Mouse (Mus musculus) Muller cell, postnatal 12 days (primary cell): Measurements from ENCODE around the gene Tmc5.

Experiments
- DNase-seq: peaks from one replicate; pipeline ENCODE4 v3.0.0-alpha.2; 2015; ENCODE audit errors: inconsistent ontology term

Tmc5 gene

DNA sequence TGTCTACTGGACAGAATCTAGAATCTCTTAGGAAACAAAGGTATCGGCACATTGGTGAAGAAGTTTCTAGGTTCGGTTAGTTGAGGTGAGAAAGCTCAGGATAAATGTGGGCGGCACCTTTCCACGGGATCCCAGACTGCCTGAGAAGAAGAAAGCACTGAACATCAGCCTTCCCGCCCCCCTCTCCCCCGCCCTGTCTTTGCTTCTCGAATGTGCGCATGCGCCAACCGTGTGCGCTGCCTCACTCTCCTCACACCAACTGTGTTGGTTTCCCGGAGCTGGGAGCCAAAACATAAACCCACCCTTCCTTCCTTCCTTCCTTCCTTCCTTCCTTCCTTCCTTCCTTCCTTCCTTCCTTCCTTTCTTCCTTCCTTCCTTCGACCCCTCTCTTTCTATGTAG is 13.6 kb downstream of the Tmc5 start:
- DNase-seq = no peak

DNA sequence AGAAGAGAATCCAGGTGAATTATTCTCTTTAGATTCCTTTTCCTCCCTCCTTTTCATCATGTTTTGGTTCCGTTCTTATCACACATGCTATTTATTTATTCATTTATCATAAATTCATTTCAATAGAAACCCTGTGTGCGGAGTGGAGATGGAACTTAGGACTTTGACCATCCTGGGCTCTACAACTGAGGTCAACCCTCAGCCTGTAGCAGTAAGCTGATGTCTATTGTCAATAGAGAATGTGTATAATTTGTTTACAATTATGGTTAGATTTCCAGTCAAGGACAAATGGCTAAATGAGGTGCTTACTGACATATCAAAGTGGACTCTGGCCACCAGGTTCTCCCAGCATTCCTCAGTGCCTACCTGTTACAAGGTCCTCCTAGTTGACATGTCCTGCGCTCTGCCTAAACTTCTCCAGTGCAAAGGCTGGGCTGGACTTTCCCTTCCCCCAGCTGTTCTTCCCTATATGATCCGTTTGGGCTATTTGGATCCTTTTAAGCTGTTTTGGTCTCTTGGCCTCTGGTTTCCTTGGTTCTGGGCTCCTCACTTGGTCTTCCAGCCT is 14.2 kb downstream of the Tmc5 start:
- no peak for DNase-seq

DNA sequence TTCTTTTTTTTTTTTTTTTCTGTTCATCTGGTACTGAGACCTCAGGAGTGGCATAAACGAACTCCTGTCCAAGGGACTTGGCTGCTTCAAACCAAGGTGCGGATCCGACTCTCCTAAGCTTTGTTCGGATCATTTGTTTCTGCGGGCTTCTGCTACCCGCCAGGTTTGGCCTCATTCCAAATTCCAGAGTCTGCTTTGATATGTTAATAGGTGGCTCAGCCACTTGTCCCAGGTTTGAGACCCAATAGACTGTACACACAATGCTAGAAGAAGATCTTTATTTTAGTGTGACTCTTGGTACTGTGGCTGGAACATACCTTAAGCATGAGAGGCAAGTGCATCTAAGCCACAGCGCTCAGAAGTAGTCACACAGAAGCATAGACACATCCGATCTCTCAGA is 14.8 kb downstream of the Tmc5 start:
- no peak for DNase-seq

DNA sequence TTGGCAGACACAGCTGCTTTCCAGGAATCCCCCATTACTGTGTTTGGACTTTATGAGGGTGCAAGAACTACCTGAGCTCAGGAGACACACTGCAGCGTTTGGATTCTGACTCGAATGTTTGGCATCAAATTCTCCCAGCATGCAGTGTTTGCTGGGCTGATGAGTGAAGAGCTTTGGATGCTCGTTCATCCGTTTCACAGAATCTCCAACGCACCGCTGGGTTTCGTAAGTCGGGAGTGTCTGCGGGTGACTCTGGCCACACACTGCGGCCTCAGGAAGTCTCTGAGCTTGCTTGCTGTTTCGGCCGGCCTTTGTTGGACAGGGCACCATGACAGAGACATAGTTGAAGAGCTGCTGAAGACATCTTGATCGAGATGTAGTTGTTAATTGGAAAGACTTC is 17.0 kb downstream of the Tmc5 start:
- peak; percentile 56 for DNase-seq

DNA sequence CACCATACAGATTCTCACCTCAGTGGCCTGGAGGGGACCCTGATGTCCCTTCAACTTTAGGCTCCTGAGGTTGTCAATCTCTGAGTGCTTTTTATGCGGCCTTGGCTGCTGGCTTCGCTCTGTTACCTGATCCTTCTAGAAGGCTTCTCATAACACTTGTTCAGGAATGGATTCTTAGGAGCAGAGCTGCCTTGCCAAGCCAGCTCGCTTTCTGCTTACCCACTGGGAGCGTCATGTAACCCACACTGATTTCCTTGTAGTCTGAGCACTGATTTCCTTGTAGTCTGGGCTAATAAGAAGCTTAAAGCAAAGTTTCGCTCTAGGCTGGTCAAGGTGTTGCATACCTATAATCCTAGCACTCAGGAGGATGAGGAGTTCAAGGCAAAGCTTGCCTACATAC is 21.0 kb downstream of the Tmc5 start:
- DNase-seq = no peak

DNA sequence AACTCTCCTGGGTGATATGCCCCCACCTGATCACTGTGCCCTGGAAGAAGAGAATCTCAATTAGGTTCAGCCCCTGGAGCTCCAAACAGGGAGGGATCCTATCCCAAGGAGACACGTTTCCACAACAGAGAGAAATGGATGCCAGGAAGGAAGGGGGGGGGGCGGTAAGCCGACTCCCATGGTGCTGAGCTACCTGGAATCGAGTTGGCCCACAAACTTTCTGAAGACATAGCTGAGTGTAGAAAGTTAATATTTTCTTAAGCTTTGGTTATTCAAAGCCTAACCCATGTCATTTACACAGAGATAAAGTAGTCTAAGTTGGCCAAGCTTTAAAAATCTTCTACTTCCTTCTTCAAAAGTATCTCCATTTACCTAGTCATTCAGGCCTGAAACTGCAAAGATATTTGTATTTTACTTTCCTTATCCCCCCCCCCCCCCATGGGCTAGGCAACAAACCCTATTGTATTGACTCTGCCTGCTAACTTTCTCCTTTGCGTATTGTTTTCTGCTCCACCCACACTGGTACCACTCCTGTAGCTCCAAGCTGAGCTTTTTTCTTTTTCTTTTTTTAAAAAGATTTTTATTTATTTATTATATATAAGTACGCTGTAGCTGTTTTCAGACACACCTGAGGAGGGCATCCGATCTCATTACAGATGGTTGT is 23.3 kb downstream of the Tmc5 start:
- no peak for DNase-seq

DNA sequence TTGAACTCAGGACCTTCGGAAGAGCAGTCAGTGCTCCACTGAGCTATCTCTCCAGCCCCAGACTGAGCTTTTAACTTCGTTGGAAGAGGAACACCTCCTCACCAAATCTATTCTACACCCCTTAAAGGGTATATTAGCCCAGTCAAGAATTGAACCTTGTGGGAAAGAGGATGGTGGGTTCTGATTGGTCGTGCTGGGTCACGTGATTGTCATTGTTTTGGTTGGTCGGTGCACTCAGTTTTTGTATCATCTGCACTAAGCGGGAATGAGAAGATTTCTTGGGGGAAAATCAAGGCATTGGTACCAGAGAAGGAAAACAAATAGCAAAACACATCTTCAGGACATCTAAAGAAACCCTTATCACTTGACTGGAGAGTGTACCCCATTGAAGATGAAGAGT is 24.0 kb downstream of the Tmc5 start:
- DNase-seq = no peak

DNA sequence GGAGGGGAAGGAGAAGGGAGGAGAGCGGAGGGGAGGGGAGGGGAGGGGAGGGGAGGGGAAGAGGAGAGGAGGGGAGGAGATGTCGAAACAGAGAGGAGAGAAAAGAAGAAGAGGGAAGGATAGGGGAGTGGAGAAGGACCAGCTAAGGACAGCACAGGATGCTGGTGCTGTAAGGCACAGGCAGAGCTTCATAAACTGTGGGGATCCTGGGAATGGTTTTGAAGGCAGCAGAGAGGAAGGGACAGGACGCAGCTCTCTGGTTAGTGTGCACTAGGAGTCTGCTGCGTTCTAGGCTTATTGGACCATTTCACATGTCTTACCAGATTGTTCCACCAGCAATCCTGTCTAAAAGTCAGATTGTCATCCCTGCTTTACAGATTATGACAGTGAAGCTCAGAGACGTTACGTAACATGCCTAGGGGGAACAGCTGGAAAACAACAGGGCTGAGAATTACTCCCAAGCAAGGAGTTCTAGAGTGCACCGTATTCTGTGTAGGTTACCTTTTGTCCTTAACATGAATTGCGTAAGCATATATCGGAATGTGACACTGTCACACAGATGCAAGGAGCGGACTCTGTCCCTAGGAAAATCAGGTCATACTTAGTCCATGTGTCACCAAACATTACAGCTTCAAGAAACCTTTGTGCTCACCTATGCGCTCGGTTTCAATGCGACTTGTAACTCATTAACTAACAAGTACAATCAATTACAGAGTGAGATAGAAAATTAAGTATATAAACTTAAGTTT is 30.6 kb downstream of the Tmc5 start:
- DNase-seq = no peak

DNA sequence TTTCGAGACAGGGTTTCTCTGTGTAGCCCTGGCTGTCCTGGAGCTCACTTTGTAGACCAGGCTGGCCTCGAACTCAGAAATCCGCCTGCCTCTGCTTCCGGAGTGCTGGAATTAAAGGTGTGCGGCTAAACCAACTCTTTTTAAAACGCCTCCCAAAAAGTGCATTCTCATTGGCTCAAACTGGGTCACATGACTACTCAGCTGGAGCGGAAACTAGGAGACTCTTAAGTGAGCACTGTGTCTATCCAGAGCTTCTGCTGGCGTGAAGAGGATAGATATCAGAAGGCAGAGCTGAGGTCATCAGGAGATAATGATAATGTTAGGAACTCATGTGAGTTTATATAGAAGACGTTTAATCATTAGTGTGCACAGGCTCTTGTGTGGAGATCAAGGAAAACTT is 36.0 kb downstream of the Tmc5 start:
- no peak for DNase-seq

DNA sequence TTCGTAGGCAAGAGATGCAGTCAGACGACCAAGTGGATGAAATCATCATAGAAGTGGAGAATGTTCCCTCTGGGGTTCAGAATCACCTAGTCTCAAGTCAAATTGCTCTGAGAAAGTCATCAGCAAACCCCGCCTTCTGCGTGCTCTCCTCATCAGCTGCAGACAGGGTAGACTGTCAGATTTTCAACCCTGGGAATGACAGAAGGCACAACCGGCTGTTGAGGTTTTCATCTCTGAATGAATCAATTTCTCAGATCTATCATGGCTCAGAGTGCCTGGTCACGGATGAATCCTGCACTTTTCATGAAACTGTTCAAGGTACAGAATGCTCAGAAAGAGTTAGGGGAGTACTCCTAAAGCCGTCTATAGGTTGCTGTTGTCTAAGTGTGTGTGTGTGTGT is 36.9 kb downstream of the Tmc5 start:
- no peak for DNase-seq

DNA sequence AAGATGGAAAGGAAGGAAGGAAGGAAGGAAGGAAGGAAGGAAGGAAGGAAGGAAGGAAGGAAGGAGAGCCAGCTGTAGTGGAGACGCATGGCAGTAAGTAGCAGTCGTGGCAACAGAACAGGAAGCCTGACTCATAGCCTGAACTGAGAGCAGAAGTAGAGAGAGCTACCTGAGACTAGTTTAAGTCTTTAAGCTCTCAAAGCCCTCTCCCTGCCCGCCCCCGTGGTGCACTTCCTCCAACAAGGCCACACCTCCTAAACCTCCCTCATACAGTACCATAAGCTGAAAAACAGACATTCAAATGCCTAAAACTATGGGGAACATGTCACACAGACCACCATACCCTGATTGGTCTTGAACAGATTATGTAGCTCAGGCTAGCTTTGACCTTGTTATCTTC is 40.4 kb downstream of the Tmc5 start:
- DNase-seq = no peak

DNA sequence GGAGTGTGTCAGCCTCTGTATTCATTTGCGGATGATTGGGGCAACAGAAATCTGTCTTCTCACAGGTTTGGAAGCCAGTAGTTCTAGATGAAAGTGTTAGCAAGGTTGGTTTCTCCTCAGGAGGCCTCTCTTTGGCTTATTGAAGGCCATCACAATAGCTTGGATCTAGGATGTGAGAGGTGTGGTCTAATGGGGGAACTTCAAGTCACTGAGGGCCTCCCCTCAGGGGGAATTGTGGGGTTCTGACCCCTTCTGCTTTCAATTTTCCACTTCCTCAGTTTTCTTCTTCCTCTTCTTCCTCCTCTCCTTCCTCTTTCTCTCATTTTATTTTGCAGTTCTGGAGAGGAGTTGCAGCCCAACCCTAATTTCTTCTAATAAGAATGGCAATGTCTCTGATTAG is 49.1 kb downstream of the Tmc5 start:
- DNase-seq = no peak

DNA sequence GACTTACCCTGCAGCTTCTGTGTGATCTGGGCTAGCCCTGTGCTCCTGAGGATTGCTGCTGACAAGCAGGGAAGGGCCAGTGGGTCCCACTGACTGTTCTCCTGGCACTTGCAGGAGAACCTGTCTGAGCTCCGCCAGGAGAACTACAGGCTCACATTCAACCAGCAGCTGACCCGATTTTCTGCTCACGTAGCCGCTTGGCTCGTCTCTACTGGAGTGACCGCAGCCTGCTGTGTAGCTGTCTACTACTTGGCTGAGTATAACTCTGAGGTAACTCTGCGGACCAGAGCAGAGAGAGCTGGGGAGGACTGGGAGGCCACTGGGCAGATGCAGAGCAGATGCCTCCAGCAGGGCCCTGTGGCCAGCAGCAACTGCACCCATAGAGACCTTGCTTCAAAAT is 52.2 kb downstream of the Tmc5 start:
- DNase-seq = peak; percentile 74

DNA sequence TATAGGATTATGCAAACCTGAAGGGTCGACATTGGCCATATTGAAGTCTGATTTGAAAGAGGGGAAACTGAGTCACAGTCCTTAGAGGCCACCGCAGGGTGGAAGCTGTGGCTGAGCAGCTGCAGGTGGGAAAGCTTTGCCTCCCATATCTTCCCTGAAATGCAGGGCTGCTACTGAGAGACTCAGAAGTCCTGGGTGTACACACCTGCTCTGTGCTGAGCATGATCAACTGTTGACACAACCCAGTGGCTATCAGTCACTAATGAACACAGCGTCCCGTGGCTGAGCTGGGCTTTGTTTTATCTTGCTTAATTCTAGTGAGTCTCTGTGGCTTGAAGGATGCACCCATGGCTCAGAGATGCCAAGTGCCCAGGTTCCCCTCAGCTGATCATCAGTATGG is 53.0 kb downstream of the Tmc5 start:
- DNase-seq = no peak

DNA sequence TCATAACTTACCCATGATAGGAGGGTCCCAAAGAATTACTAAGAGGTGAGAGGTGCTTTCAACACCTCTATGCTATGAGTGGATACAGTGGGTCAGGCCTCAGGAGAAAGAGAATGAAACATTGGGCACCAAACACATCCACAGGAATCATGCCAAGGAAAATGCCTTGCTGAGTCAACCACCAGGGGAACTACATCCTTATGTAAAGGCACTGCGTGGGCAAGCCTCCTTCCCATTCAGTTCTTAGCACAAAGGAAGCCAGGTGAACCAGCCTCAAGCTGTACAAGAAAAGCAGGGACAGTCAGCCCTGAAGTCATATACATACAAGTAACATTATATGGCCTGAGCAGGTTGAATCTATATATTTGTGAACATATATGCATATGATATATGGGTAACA is 53.8 kb downstream of the Tmc5 start:
- DNase-seq = no peak

DNA sequence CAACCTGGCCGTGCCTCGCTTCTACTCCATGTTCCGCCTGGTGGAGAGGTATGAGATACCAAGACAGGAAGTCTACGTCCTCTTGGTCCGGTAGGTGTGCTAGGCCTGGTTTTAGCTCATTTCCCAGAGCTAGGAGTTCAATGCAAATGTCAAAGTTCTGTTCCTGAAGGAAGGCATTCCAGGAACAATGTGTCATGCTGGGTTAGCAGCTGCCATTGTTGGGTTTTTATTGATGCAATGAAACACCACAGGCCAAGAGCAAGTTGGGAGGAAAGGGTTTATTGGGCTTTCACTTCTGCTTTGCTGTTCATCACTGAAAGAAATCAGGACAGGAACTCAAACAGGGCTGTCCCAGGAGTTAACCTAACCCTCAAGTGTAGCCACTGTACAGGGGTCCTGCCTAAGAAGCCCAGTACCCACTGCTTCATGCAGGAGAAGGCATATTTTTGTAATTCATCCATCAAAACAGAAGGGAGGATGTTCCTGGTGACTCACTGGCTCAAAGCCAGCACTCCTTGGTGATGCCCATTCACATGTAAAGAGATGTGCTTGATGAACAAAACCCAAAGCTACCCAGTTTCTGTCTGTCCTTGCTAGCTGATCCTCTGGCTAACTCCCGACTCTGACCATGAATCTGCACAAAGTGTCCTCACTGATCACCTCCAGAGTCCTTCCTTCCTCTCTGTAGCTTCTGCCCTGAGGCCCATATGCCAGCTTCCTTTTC is 55.6 kb downstream of the Tmc5 start:
- peak; percentile 30 for DNase-seq

DNA sequence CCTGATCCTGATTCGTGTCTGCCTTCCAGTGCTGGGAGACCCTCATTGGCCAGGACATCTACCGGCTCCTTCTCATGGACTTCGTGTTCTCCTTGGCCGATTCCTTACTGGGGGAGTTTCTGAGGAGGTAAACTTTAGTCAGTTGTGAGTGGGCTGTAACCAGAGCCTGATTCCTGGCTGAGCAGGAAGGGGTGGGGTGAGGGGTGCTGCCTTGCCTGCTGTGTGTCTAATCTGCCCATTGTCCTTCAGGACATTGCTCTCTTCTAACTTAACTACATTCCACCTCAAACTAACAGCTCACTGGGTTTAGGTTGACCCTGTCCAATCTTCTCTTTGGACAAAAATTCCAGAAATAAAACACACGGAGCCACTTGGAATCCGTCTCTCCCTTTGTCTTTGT is 59.6 kb downstream of the Tmc5 start:
- DNase-seq = no peak

DNA sequence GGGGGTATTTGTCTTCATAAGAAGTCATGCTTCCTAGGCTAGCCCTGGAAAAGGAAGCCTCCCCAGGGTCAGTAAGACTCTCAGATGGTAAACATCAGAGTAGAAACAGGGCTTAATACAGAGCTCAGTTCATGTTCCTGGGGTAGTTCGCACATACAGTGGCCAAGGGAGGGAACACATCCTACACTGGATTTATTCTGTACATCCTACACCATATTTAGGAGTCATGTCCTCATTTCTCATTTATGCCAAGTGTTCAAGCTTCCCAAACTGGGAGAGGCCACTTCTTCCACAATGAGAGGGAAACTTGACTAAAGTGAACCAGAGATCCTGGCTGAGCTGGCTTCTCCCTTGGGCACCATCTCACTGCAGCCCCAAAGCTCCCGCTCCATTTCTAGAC is 70.7 kb downstream of the Tmc5 start:
- no peak for DNase-seq

DNA sequence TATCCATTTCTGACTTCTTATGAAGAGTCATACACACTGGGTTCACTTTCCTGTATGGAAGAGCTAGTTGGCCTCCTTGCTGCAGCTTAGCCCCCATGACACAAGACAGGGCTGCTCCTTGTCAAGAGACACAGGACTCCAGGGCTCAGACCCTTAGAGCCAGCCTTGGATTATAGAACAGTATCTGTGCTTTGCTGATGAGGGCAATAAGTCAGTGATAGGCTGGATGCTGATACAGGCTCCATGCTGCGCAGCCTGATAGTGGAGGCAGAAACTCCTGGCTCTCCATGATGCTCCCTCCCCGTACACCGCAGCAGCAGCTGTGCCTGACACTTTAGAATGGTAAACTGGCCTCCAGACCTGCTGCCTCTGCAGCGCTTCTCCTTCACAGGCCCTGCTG is 73.0 kb downstream of the Tmc5 start:
- no peak for DNase-seq

DNA sequence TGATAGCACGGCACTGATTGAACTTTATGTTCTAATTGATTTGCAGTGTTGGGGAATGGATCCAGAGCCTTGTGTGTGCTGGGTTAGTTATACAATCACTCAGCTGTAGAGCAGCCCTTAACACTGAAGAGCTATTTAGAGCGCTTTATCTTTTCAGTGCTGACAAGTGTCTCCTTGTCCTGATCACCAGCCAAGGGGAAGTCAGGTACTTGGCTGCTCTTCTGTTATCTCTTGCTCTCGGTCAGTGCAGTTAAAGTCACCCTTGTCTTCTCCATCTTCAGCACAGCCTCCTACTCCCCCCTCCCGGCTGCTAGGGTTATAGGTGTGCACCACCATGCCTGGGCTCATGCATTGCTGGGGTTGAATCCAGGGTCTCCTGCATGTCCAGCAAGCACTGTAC is 79.7 kb downstream of the Tmc5 start:
- no peak for DNase-seq

DNA sequence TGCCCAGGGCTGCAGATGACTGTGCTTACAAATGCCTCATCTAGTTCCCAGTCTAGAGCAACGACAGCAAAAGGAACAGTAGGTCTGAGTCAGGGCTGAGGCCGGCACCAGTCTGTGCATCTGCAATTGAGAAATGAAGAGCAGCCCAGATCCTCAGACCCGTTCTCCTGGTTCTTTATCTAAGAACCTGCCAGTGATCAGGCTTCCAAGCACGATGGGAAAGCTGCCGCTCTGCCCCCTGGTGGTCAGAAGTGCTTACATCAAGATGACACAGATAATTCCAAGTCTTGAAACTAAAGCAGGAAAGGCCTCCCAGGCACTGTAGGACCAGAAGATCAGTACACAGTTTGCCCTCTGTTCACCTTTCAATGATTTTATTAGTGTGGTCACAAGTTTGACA is 91.1 kb downstream of the Tmc5 start:
- DNase-seq = peak; percentile 61

DNA sequence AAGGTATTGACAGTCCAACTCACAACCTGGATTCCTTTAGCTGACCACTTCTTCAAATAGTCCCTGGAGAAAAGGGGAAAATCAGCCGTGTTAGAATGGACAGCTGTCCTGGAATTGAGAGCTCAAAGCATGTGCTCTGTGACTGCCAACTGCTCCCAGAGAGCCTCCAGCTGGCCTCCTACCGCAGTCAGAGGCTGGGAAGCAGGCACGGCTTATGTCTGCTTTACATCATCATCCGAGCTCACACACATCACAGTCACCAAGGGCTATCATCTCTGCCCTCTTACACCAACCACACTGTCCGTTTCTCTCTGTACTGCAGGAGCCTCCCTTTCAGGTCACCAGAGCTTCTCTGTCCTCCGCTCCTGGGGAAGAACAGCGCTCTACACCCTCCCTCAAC is 92.0 kb downstream of the Tmc5 start:
- DNase-seq = no peak

DNA sequence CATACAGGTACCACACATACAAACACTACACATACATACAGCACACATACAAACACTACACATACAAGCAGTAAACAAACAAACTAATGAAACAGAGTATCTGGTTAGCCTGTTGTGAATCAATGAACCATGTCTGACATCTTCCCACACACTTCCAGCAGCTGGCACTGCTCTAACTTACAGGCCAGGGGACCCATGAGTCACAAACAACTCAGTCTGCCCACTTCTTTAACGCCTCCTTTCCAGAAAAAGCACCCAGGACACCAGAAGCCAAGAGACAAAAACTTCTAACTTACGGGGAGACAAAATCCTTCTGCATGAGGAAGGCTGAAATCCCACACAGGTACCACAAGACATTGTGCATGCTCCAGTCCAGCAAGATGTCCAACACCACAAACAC is 94.2 kb downstream of the Tmc5 start:
- peak; percentile 35 for DNase-seq
